Mouse (Mus musculus): ENCODE measurements at regions not wholly inside any gene's neighbourhood (a gene's known extent, or its start where the extent isn't known, plus 50 kb on each side); places are given as distances from the start of the nearest gene placed in this dataset.

DNA sequence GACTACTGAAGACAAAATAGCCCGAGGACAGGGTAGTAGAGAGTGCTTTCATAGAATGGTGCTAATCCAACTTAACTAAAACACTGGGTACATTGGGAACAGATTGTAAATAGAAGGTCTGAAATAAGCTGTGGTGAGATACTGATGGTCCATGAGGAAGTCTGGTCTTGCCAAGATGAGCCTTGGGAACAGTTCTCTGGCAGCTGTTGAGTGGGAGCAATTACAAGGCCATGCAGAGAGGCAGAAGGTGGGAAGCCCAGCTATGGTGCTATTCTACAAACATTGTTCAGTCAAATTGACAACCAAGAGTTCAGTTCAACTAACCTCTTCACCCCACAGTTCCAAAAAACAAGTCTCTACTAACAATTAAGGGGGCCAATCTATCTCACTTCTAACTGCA lies 92.5 kb upstream of the Tenm4 start:
- DNase-seq (ENCODE audit: low read depth): no peak

DNA sequence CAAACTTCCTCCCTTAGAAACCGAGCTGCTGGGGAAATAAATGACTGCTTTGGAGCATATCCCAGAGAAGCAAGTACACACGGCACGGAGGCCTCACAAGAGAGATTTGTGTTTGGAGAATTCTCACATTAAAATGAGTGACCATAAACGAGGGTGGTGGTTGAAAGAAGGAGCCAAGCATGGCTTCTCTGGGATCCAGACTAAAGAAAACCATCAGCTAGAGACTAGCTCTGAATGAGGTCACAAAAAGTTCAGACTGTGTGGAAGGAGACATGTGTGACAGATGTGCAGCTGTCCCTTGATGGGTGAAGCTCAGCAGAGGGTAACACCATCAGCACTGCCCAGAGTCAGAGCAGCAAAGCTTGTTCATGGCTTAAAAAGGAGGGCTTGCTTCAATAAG lies 89.4 kb upstream of the Tenm4 start:
- no peak for DNase-seq (ENCODE audit: low read depth)

DNA sequence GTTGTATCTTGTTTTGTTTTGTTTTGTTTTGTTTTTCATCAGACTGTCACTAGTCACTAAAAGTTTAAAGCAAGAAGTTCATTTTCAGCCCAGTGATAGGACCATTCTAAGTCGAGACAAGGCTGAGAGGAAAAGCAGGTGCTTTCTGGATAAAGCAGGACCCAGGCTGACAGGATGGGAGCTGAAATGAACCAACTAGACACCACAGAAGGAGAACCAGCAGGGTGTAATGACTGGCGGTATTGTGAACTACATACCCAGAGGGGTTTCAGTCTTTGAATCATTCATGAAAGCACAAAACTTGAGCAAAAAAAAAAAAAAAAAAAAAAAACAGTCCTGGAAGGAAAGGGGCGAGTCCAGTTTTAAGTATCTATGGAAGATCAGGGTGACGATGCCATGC lies 75.9 kb upstream of the Tenm4 start:
- no peak for DNase-seq (ENCODE audit: low read depth)

DNA sequence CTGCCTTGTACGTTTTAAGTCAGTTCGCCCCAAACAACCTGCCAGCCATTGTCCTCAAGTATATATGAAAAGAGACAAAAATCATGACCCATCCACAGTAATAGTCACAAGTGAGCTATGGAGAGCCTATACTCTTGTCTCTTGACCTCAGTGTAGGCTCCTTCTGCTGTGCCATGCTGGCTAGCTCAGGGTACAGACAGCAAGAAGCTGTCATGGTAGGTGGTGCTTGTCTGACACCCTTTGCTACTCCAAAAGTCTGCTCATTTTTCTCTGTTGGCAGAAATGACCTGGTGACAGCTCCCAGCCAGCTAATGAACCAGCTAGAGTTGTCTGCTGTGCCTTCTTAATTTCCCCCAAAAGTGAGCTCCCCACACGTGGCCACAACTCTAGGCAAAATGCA lies 75.3 kb upstream of the Tenm4 start:
- DNase-seq (ENCODE audit: low read depth): no peak

DNA sequence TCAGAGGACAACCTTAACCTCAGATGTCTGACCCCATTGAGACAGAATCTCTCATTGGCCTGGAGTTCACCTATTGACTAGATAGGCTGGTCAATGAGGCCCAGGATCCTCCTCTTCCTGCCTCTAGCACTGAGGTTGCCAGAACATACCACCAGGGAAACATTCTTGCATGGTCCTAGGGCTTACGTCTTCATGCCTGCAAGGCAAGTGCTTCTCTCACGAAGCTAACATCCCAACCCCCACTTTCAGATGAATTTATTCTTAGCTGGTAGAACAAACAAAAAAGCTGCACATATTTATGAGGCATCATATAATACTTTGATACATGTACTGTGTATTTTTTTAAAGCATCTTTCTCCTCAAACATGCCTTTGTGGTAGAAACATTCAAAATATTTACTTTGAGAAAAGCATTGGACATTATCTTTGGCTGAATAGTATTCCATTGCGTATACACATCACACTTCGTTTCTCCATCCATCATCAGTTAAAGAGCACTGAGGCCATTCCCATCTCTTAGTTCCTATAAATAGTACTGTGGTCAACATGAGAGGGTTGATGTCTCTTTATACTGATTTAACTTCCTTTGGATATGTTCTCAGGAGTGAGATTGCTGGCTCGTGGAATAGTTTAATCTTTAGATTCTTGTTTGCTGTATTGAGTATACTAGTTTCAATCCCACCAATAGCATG lies 72.2 kb upstream of the Tenm4 start:
- DNase-seq (ENCODE audit: low read depth): no peak

DNA sequence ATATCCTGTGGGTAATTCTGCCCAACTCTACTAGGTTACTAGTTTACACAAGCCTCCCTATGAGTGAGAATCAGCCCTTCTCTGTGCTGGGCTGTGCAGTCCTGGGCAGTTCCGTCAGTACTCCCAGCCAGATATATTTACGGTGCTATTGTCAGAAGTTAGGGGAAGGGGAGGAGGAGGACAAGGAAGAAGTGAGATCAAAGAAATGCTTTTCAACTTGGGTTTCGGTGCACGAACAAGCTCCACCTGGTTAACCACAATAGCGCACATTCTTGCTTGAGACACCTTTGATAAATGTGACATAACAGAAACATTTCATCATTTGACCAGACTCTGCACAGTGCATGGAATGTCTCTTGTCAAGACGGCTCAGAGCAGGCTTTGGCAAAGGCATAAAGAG lies 68.3 kb upstream of the Tenm4 start:
- no peak for DNase-seq (ENCODE audit: low read depth)

DNA sequence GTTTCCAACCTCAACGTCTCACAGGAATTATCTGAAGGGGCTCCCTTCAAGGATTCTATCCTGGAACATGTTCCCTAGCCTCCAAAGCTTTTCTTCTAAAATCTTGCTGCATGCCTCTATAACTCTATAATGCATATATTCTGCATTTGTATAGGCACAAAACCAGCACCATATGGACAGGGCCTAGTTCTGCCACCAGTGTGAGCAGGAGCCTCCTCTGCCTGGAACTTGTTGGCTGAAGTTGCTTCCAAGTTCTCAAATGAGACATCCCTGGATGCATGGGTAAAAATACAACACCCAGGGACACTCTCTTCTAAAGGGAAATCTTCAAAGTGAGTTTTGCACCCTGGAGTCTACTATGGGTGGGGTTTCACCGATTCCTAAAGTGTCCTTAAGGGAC lies 62.3 kb upstream of the Tenm4 start:
- DNase-seq (ENCODE audit: low read depth): no peak

DNA sequence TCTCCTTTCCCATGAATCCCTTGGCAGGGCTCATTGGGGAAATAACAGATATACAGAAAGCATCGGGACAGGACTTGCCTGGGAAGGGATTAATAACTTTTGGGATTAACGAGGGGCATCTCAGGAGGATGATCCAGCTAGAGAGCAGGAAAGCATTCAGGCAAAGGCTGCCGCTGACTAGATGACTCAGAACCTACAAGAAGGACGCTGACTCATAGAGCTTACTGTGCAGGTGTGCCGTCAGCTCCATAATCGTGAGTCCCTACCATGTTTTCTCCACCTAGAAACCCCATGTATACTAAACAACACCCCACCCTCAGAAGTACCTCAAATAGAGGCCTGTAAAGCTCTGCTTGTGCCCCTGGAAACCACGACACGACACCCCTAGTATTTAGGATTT lies 50.9 kb upstream of the Tenm4 start:
- DNase-seq (ENCODE audit: low read depth): no peak
